Mouse (Mus musculus) frontal cortex, adult (tissue): Measurements from ENCODE around the gene Gm2174.

Source experiments
- ATAC-seq: cut with Nextera tagmentation; 2 replicates; pipeline ENCODE4 v1.9.2; 2017; ENCODE audit warnings: mild to moderate bottlenecking, moderate library complexity, mixed read lengths; ENCODE audit not compliant: low TSS enrichment

Gm2174 gene

DNA sequence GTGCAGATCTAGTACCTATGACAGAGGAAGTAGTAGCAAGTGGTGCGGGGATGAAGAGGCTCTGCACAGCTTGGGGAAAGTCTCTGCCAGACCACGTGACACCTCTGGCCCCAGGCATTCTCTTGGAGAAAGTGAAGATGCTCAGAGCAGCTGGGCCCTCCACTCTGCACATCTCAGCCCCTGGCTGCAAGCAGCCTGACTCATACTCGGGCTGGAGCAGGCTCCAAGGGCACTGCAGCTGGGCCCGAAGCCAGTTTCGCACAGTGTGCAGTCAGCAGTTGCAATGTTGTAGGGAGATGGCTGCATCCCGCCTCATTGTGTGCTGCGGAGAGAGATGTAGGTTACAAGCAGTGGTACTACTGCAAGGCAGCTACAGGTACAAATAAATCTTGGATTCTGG lies 49.5 kb downstream of the Gm2174 start:
- no peak for ATAC-seq
